Mouse (Mus musculus) effector memory CD4-positive, alpha-beta T cell, adult 7 months (primary cell): ENCODE data around the gene Trdn. TPM values are rescaled to one million over a fixed set of nuclear protein-coding genes. Genes with fewer than 3 reads are reported as not detected.

Source experiments
- polyA plus RNA-seq: library from polyadenylated mRNA; unstranded; fragments of 100-300 nt; shearing (Covaris generic); gene quantifications from one replicate; pipeline ENCODE4 v1.2.1, GENCODE M21; 2017

The Trdn gene
- 0.44 TPM for polyA plus RNA-seq

GRCm38 (mm10) chr10:33080254-33080653 lies at the start of gene Trdn:
TSS of gene Trdn (plus strand) at chr10:33080554.

Other genes with a start within 250 kb of the Trdn start
- gene Nkain2, start 190.1 kb upstream of the Trdn start, polyA plus RNA-seq = not detected